Mouse (Mus musculus) heart, postnatal 25 days (tissue): Measurements from ENCODE around the gene 1810010D01Rik. TPM values are rescaled to one million over a fixed set of nuclear protein-coding genes. Genes with fewer than 3 reads are reported as not detected.
A peak's percentile ranks its signal among the peaks of the same experiment; 100 is the strongest.

Experiments
- DNase-seq: peaks from one replicate; pipeline ENCODE4 v3.0.0; 2022; ENCODE audit warnings: low spot score
- intact Hi-C: fragments of 180-260 bp; cut with DNase I; formaldehyde crosslinking; loops from one replicate; pipeline ENCODE4 v1.15.1; 2025
- total RNA-seq, 2 experiments: library from RNA; stranded (reverse); gene quantifications; 2 replicates each; pipeline ENCODE4 v1.2.3; 2021

The 1810010D01Rik gene
- total RNA-seq, 2 experiments from 2014 or later = not detected

DNA sequence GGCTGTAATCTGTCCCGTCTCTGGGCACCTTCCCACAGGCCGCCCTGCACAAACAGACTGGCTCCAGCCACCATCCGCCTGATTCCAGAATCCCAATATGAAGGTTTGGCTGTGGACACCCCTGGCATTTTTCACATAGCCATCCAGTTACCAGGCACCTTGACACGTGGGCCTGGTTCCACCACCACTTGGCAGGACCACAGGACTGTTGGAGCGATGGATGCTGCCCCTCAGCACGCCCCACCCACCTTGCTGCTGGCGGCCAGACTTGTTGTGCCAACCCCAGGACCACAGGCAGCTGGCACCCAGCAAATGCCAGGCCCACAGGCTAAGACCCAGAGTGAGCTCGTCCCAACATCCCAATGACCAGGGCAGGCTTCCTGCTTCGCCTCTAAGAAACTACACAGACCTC, 11.5 kb upstream of the 1810010D01Rik start:
- intact Hi-C loops = loop anchor here (5.0 kb wide), 1 partner anchor 187 kb away; no protein-coding TSS in a partner anchor
- DNase-seq = no peak

DNA sequence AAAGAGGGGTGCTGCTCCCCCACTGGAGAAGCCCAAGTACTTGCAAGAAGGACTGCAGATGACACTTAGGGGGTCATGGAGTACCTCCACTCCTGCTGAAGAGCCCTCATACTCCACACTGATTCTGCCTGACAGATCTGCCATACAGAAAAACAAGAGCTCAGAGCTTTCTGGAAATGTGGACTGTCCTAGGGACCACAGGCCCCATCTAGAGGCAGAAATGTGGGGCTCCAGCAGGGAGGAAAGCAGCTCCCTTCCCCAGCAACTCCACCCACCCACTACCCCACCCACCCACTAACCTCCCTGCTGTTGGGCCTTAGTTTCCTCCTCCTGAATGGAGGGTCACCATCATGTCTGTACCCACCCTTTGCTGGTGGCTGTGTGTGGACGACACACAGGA, 8.7 kb upstream of the 1810010D01Rik start:
- intact Hi-C loops = loop anchor here (5.0 kb wide), 1 partner anchor 184 kb away; no protein-coding TSS in a partner anchor
- no peak for DNase-seq

DNA sequence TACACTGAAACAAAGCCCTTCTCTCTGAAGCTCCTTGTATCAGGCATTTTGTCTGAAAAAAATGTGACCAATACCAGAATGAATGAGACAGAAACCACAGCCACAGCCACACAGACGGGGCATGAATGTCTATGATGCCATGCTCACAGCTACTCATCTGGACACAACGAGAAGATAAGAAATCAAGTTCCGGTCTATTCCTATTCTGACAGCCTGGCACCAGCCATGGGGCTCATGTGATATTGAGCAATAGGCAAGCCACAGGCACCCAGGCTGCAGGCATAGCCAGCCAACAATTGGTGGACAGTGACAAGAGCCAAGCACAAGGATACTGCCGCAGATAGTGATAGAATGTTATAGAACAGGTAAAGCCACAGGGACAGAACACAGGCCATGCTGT, 7.6 kb upstream of the 1810010D01Rik start:
- intact Hi-C loops = loop anchor here (5.0 kb wide), 1 partner anchor 183 kb away; no protein-coding TSS in a partner anchor
- DNase-seq = no peak

DNA sequence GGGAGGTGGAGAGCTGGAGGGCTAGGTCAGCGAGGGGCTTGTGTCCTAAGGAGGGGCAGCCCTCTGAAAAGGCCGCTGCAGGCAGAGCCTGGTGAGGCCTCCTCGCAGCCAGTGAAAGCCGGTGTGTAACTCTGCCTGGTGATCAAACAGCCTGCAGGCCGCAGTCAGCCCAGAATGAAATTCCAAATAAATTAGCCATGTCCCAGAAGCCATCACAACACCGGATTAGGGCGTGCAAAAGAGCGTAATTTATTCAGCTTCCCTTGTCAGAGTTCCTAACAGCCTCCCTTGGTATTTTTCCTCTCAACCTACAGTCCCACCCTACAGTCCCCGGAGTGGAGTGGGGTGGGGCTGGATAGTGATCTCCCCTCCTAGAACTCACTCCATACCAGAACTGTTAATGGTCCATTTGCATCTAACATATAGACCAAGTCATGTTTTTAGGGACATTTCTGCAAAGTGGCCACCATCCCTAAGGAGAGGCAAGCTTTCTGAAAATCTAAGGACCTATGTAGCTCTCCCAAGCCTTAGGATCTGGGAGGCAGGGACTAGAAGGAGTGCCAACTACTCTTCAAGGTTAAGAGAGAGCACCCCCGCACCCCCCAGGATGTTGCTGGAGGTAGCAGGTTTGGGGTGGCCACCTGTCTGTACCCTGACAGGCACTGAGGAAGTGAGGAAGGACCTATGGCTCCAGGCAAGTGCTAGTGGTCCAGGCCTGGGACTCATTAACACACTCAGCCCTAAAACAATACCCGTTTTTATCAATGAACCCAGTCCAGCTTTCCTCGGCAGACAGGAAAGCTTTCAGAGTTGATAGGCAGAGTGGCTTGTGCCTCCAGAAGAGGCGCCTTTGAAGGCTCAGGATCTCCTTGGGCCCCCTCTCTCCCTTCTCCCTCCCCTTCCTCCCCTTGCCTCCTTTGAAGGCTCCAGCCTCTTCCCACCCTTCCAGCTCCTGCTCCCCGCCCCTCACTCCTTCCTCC, 4.1 kb upstream of the 1810010D01Rik start:
- intact Hi-C loops = no loop called here

DNA sequence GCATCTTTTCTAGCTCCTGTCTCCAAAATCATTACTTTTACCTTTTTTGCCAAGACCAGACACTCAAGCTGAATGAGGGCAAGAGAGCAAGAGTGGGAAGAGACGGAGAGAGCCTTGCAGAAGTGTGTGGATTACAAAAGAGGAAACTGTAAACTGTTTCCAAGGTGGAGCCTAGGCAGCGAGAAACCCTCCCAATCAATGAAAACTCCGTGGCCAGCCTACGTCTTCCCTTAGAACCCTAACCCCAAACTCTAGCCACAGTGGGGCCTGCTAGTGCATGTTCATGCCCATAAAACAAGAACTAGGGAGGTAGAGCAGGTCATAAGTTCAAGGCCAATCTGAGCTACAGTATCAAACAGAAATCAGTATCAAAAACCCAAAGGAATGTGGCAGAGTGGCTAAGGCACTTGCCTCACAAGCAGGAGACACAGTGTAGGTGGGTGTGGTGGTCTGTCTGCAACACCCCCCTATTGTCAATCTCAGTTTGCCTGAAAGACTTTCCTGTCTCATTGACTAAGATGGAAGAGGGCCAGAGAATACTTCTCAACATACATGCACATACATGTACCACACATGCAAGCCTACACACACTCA, 2.7 kb upstream of the 1810010D01Rik start:
- intact Hi-C loops = no loop called here
- DNase-seq = no peak

More for the DNA sequence above, 4.1 kb upstream of the 1810010D01Rik start:
- no peak for DNase-seq

DNA sequence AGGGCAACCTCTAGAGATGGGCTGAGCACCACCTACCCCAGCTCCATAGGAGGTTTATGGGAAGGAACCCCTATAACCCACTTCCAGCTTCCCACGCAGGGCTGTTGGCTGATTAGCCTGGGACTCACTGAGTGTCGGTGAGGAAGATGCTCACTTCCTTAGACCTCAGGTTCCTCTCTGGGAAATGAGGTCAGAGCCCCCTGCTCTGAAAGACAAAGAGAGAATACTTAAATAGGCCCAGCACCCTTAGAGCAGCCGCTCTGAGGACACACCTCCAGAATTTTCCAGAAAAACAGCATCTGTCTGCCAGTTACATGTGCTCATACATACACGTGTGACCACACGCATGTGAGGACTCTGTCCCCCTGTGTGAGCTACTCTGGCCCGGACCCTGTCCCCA, 1.1 kb downstream of the 1810010D01Rik start:
- intact Hi-C loops = no loop called here
- DNase-seq = no peak

DNA sequence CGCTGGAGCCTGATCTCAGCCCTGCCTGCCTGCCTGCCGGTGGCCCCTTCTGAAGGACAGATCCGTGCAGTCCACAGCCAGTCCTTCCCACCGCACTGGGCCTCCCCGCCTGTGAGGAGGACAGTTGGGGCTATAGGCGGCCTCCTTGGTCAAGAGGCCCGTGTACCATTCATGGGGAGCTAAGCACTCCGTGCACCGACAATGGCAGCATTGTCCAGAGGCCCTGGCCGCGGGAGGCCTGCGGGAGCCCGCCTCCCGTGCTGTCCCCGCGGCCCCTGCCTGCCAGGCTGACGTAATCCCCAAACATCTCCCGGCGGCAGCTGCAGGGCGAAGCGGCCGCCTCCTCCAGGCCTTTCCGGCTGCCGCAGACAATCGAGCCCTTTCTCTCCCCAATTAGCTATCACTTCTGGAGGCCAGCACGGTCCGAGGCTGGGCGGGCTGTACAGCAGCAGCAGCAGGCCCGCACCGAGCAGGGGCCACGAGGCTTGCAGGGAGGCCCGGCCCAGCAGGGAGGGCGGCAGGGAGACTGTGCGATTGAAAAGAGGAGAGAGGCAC, 1.8 kb downstream of the 1810010D01Rik start:
- intact Hi-C loops = no loop called here

DNA sequence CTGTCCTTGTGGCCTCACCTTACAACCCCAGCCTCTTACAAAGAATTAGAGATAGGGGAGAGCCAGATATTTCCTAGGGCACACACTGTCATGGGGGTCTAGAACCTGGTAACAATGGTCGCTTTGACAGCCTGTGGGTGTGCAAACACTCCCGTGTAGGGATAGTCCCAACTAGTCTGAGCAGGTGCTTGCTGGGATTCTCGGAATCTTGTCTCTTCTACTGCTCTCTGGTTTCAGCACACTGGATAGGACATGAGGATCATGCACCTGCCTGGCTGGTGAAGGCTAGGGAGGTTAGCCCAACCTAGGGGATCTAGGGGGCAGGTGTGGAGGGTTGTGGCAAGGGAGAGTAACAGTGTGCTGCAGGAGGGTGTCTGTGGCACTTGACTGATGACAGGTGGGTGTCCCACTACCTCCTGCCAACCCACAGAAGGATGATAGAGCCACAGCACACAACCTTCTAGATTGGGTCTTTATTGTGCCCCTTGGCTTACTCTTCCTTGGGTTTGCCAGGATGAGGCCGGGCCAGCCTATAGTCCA, 2.5 kb downstream of the 1810010D01Rik start:
- intact Hi-C loops = no loop called here
- no peak for DNase-seq

More for the DNA sequence above, 1.8 kb downstream of the 1810010D01Rik start:
- DNase-seq = peak; percentile 73

DNA sequence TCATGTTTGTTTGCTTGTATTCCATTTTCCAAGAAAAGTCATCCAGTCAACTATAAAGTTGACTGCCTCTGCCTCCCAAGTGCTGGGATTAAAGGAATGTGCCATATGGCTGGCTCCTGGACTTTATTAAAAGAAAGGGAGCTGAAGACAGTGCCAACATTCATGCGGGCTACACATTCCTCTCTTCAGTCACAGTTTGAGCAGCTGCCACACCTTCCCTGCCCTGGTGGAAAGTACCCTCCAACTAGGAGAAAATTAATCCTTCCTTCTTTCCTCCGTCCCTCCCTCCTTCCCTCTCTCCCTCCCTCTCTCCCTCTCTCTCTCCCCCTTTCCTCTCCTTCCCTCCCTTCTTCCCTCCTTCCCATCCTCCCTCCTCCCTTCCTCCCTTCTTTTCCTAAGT, 8.2 kb downstream of the 1810010D01Rik start:
- intact Hi-C loops = loop anchor here (5.0 kb wide), 1 partner anchor 87 kb away; no protein-coding TSS in a partner anchor
- no peak for DNase-seq

DNA sequence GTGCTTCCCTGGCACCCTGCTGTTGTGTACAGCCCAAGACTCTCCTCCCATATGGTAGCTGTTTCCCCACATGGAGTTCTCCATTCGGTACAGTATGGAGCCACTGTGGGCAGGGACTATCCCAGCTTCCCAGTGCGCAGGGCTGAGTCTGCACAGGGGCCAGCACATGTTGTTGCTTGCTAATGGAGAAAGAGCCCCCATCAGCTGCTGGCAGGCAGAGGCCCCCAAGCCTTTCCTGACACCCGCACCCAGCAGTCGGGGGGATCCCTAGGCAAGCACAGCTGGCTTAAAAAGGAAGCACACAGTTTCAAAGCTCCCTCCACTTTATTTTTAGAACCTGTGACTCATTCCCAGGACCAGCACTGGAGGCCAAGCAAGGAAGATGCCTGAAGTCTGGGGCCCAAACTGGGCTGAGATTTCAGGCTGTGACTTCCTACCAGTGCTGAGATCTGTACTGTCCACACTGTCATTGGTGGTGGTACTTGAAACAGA, 9.7 kb downstream of the 1810010D01Rik start:
- intact Hi-C loops = loop anchor here (5.0 kb wide), 1 partner anchor 86 kb away; no protein-coding TSS in a partner anchor
- peak; percentile 37 for DNase-seq

DNA sequence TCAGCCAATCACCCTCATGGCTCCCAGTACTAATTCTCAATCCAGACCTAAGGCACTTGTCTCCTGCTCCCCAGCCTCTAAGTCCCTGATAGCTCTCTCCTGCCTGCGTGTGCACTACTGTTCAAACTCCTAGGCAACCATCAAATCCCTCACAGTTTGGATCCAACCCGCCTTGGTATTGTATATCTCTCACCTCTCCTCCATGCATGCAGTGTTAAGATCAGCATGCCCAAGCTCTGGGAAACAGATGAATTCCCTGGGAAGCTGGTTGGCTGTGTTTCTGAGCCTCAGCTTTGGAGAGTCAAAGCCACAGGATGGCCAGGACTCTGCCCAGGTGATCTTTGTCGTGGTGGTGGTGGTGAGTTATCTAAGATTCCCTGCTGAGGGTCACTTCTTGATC, 10.2 kb downstream of the 1810010D01Rik start:
- intact Hi-C loops = loop anchor here (5.0 kb wide), 1 partner anchor 85 kb away; no protein-coding TSS in a partner anchor
- no peak for DNase-seq

DNA sequence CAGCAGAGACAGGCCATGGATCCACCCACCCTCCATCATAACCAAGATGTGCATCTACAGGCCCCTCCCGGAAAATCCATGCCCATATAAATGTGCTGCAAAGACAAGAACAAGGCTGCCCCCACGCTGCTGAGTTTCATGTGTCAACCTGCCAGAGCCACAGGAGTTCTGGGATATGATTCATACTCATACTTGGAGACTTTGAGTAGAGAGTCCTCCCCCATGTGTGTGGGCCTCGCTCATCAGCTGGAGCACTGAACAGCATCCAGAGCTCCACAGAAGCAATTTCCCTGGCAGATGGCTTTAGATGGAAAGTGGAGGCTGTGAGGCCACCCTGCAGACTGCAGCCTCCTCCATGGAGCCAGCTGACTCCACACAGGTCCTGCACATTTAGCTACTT, 10.9 kb downstream of the 1810010D01Rik start:
- DNase-seq = peak; percentile 36
- intact Hi-C loops = loop anchor here (5.0 kb wide), 1 partner anchor 85 kb away; no protein-coding TSS in a partner anchor

DNA sequence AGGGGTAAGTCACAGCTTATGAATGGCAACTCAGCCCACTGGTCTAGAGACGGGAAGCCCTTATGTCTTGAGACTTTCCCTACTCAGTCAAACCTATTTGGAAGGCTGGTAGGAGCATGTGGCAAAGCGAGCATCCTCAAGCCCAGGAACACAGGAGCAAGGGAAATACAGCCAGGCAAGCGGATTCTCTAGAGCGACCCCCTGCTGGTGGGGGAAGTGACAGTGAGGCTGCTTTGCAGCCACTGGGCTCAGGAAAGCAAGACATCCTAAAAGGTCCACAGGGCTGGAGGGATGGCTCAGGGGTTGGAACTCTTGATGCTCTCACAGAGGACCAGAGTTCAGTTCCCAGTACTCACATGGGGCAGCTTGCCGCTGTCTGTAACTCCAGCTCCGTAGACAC, 11.6 kb downstream of the 1810010D01Rik start:
- intact Hi-C loops = loop anchor here (5.0 kb wide), 1 partner anchor 84 kb away; no protein-coding TSS in a partner anchor
- no peak for DNase-seq

DNA sequence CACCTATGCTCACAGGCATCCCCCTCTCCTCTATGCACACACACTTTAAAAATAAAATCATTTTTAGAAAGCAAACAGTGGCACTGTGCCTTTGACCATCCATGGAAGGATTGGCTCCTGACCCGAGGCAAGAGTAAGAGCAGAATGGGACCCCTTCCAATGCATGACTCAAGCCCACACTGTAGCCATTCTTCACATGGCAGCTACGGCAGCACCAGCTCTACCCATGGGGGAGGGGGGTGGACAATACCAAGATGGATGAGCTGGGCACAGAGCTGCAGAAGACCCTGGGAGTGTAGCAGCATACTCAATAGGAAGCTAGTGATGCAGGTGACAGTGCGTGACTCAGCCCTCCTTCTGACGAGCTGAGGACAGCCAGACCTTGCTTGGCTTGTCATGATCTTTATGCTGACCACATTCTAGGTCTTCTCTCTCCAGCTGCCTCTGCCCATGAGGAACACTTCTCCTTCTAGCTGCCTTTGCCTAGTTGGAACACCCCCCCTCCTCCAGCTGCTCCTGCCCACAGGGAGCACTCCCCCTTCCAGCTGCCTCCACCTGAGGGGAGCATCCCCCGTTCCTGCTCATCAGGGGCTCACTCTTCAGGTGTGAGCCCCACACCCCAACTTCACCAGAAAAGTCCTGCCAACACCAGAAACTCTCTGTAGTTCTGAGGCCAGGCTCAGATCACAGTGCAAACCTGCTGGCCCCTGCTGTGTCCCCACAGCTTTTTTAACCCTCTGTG, 12.6 kb downstream of the 1810010D01Rik start:
- intact Hi-C loops = loop anchor here (5.0 kb wide), 1 partner anchor 83 kb away; no protein-coding TSS in a partner anchor
- no peak for DNase-seq

DNA sequence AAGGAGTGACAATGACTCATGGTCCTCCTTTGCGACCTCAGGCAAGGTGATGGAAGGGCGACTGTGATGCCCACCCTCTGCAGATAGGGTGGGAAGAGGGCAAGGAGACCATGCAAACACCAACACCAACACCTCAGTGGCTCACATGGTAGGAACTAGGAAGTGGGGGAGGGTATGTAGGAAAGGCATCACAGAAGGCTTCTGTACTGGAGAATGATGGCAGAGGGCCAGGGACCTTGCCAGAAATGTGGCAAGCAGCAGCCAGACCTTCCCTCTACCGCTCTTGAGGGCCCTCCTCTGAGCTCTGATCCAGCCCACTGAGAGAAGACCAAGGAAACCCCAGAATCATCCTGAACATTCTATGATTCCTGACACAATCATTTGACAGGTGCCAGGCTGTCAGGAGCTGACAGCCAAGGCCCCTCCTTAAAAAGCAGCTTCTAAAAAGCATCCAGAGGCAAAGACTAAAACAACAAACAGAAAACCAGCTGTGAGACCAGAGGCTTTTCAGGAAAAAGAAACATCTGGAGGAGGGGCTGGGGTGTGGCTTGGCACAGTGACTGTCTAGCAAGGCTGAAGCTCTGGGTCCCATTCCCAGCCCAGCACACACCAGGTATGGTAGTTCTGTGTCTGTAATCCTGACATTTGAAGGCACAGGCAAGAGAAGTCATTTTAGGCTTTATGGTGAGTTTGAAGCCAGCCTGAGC, 13.3 kb downstream of the 1810010D01Rik start:
- no peak for DNase-seq

DNA sequence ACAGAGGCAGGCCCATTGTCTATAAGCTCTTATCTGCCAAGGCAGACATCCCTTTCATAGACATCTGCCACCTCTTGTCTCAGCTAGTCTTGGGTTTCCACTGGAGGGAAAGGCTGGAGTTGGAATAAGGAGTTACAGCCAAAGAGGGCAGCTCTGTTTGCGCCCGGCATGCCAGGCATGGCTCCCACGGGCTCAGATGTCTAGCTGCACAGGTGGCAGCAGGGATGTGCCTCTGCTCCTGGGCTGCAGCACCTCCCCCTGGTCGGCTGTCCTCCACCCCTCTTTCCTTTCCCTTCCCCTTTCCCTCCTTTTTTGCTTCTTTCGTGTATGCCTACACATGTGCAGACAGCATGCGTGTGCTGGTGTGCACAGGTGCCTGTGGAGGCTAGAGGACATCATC, 15.1 kb downstream of the 1810010D01Rik start:
- DNase-seq = no peak
- intact Hi-C loops = no loop called here

More for the DNA sequence above, 13.3 kb downstream of the 1810010D01Rik start:
- intact Hi-C loops = loop anchor here (5.0 kb wide), 1 partner anchor 82 kb away; no protein-coding TSS in a partner anchor

DNA sequence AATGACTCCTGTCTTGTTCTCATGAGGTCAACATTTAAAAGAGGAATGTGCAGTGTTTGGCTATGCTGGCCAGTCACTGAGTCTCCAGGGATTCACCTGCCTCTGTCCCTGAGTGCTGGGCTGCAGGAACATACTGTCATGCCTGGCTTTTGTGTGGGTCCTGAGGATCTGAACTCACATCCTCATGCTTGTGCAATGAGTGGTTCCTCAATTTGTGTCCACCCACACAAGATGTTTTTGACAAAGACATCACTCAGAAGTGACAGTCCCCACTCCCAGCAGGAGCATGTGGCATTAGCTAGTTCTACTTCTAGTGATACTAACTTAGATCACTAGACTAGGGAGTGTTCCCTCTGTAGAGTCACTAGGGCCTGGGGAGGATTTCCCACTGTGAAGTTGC, 17.4 kb downstream of the 1810010D01Rik start:
- intact Hi-C loops = no loop called here
- DNase-seq = no peak

DNA sequence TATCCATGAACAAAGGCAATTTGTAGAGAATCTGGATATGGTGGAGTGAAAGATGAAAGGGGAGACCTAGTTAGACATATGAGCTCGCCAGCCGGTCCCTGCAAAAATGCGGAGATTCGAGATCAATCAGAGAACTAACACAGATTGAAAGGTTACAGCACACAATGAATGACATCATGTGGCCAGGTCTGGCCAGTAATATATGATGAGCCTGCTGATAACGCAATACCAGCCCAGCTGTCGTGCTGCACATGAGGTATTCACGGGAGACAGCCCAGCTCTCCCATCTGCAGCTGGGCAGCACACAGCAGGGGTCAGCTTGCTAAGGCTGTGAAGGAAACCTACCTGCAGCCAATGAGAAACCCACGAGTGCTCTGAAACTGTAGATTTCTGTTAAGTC, 18.6 kb downstream of the 1810010D01Rik start:
- DNase-seq = no peak
- intact Hi-C loops = no loop called here
